Mouse (Mus musculus): ENCODE measurements around the gene Dusp18. TPM values are rescaled to one million over a fixed set of nuclear protein-coding genes. Genes with fewer than 3 reads are reported as not detected.
A peak's percentile ranks its signal among the peaks of the same experiment; 100 is the strongest.

The Dusp18 gene
- polyA plus RNA-seq, 1 experiment from 2014 or later = 6.4 TPM

DNA sequence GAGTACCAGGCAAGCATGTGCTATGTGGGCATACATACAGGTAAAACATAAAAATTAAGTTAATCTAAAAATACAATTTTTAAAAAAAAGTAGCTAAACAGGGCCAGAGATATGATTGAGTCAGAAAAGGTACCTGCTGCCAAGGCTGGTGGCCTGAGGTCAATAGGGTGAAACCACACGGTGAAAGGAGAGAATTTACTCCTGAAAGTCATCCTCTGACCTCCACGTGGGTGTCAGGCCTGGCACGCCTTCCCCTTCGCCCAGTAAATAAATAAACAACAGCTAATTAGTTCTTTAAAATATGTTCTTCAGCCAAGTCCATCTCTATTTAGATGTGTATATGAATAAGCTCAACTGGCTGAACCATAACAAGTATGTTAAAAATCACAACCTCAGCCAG lies 34.7 kb upstream of the Dusp18 start:
- no peak overlapping the region for H3K9ac ChIP-seq
- no peak overlapping the region for H3K27ac ChIP-seq

DNA sequence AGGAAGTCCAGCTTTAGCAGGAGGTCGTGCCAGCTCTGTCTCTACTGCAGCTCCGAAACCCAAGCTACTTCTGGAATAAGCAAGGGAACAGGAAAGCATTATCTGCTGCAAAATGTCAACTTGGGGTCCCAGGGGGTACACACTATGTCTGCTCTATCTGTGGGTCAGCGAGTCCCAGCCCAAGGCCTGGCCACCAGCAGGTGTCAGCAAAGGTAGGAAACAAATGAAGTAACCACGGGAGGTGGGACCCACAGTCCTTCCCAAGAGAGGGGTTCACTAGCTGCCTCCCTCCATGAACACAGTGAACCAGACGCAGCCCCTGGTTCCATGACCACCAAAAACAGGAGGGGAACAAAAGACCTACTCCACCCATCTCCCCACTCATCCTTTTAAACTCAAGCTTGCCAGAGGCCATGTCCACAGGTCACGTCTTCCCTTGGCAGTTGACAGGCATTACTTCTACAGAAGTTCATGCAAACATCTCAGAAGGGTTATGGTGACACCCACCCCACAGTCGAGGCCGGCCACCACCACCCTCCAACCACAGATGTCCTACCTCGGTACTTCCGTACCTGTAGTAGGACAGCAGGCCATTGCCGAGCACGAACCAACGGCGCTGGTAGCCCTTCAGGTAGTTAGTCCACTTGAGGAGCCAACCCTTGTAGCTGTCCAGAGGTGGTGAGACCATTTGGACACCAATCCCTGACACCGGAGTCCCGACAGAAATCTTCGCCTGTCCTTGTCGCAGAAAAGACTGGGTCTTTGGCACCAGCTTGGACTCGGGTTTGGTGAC lies 32.2 kb upstream of the Dusp18 start:
- 0 out of 2 replicates have a peak, but pooled peaks cover 6% of the 10 kb centered on the region for H3K27me3 ChIP-seq (replicated peaks)
- H3K4me2 ChIP-seq (replicated peaks) = peak overlapping the region; percentile 94
- no peak overlapping the region for H3K27ac ChIP-seq
- H3K4me3 ChIP-seq (replicated peaks) = peak overlapping the region; percentile 49
- WGBS = 76% methylated on average over 19 of the region's 19 CpGs
- peaks cover 11% of the 10 kb centered on the region for H3K4me1 ChIP-seq (replicated peaks)
- H3K9me3 ChIP-seq = no peaks in the 10 kb centered on the region
- no peak; the same call in 1 of the 2 replicates for ATAC-seq
- no peak overlapping the region for H3K9ac ChIP-seq
- H3K36me3 ChIP-seq = no peaks in the 10 kb centered on the region

More for the DNA sequence above, 34.7 kb upstream of the Dusp18 start:
- Histone ChIP-seq H3K4me2 (replicated peaks) (no peak overlapping the region), H3K36me3 (no peaks in the 10 kb centered on the region), H3K4me3 (replicated peaks) (no peak overlapping the region), H3K4me1 (replicated peaks) (peaks cover 11% of the 10 kb centered on the region), H3K27me3 (replicated peaks) (0 out of 2 replicates have a peak, but pooled peaks cover 6% of the 10 kb centered on the region), H3K9me3 (no peaks in the 10 kb centered on the region)
- WGBS = 71% methylated on average over 4 of the region's 4 CpGs
- no peak for ATAC-seq

DNA sequence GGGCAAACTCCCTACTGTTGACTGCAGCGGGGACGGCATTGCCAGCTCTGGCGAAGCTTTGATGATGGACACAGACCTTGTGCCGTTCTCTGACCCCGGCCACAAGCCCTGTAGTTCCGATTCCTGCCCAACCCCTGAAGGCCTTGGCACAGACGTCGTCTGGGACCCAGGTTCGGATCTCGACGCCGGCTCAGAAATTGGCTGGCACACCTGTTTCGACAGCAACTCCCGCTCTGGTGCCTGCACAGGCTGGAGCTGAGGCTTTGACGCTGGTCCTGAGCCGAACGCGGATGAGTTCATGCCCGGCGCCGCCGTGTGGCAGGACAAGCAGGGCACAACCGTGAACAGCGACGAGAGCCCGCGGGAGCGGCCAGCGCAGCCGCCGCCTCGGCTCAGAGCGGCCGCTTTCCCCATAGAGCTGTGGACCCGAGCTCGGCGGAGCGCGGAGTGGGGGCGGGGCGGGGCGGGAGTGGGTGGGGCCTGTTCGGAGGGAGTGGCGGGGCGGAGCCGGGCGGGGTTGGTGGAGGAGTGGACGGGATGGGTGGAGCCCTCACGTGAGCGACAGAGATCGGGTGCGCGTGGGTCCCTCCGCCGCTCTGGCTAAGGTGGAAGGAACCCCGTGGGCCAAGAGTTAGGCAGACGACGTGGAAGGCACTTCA lies 31.5 kb upstream of the Dusp18 start, which contains the start of gene Osbp2:
TSS of gene Osbp2 (minus strand) at position 450 of the 659 bp plus-strand sequence.
- H3K27ac ChIP-seq = no peak within 1 kb of the TSS

DNA sequence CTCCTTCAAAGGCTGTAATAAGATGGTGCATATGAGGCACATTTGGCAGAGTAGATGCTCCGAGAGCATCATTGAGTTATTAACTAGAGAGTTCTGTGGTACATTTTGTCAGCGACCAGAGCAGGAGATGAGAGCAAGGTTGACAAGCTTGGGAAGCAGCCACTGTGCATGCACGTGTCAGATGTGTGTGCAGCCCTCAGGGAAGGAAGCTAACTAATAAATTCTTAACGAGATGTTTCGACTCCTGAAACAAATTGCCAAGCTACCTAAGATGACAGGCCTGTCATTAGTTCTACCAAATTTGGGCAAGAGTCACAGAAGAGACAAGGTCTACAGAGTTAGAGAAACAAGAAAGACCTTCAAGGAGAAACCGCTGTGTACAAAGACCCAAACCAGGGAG lies 30.7 kb upstream of the Dusp18 start:
- H3K27me3 ChIP-seq (replicated peaks) = 0 out of 2 replicates have a peak, but pooled peaks cover 6% of the 10 kb centered on the region
- H3K9me3 ChIP-seq = no peaks in the 10 kb centered on the region
- no peak overlapping the region for H3K27ac ChIP-seq
- WGBS = 27% methylated on average over 6 of the region's 6 CpGs
- no peak overlapping the region for H3K9ac ChIP-seq
- ATAC-seq = peak; percentile 15
- peak overlapping the region; percentile 49; the same call in 1 of the 2 replicates for H3K4me3 ChIP-seq (replicated peaks)
- H3K4me1 ChIP-seq (replicated peaks) = peaks cover 11% of the 10 kb centered on the region
- peak overlapping the region; percentile 94 for H3K4me2 ChIP-seq (replicated peaks)
- H3K36me3 ChIP-seq = no peaks in the 10 kb centered on the region

More for the DNA sequence above, 31.5 kb upstream of the Dusp18 start, which contains the start of gene Osbp2:
- H3K4me1 ChIP-seq (replicated peaks) = peaks cover 11% of the 10 kb centered on the region
- peak; percentile 95 for ATAC-seq
- H3K4me2 ChIP-seq (replicated peaks) = peak within 1 kb of the TSS; percentile 94
- 0 out of 2 replicates have a peak, but pooled peaks cover 6% of the 10 kb centered on the region for H3K27me3 ChIP-seq (replicated peaks)
- WGBS = 5% methylated on average over 58 of the region's 58 CpGs
- H3K4me3 ChIP-seq (replicated peaks) = peak within 1 kb of the TSS; percentile 49
- no peaks in the 10 kb centered on the region for H3K9me3 ChIP-seq
- H3K9ac ChIP-seq = peak within 1 kb of the TSS; percentile 52
- no peaks in the 10 kb centered on the region for H3K36me3 ChIP-seq

DNA sequence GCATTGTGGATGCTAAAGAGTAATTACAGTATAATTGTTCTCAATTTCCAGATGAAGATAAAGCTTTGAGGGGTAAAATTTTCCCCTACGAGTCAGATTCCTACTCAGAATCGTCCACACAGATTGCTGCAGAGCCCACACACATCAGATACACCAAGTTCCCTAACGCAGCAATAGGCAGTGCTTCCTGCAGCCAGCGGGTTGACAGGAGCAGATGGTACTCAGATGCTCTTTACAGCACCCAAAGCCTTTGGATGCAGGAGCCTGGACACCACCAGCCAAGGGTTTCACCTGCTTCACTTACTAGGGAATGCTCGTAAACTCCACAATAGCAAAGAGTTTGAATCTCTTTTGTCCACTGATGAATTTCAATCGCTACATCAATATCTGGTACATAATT lies 18.6 kb upstream of the Dusp18 start:
- H3K4me3 ChIP-seq (replicated peaks) = no peak overlapping the region
- no peak overlapping the region for H3K27ac ChIP-seq
- 78% methylated on average over 6 of the region's 6 CpGs for WGBS
- ATAC-seq = no peak
- H3K9me3 ChIP-seq = no peaks in the 10 kb centered on the region
- no peak overlapping the region for H3K9ac ChIP-seq
- H3K36me3 ChIP-seq = no peaks in the 10 kb centered on the region
- no peak overlapping the region for H3K4me2 ChIP-seq (replicated peaks)
- no peaks in the 10 kb centered on the region for H3K4me1 ChIP-seq (replicated peaks)
- H3K27me3 ChIP-seq (replicated peaks) = peaks cover 1% of the 10 kb centered on the region; the same call in 1 of the 2 replicates

DNA sequence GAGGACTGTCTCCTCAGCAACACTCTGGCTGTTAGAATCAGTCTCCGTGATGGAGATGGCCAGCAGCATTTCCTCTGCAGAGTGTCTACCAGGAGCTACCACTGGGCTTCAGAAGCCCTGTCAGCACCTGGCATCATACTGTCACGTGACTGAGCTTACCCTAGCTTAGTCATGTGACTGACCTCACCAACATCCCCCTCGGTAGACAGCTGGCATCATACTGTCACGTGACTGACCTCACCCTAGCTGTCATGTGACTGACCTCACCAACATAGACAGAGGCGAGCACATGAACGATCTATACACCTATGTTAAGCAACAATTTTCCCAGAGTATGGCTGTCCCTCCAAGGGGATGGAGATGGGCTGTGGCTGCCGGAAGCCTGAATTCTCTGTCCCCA lies 16.4 kb upstream of the Dusp18 start:
- Histone ChIP-seq H3K4me2 (replicated peaks) (no peak overlapping the region), H3K36me3 (no peaks in the 10 kb centered on the region), H3K4me1 (replicated peaks) (no peaks in the 10 kb centered on the region), H3K4me3 (replicated peaks) (no peak overlapping the region), H3K9ac (no peak overlapping the region), H3K27me3 (replicated peaks) (peaks cover 4% of the 10 kb centered on the region; the same call in 1 of the 2 replicates), H3K27ac (no peak overlapping the region), H3K9me3 (no peaks in the 10 kb centered on the region)
- ATAC-seq = no peak
- 74% methylated on average over 7 of the region's 7 CpGs for WGBS

DNA sequence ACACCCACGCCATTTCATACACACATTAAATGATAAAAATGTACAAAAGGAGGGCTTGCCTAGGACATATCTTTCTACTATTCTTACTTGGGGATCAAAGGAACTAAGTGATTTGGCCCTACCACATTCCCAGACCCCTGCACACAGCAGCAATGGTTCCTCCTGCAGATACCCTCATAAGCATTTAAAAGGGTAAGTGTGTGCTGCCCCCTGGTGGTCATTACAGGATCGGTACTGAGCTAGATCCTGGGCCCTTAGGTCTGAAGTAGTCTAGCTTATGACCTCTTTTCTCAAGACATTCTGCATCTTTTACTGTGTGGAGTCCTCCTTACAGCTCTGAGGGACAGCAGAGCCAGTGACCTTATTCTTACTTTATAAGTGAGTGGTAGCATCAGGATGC lies 15.2 kb upstream of the Dusp18 start:
- ATAC-seq = peak; percentile 63
- Histone ChIP-seq H3K4me2 (replicated peaks) (no peak overlapping the region), H3K27me3 (replicated peaks) (peaks cover 4% of the 10 kb centered on the region; the same call in 1 of the 2 replicates), H3K4me3 (replicated peaks) (no peak overlapping the region), H3K9ac (no peak overlapping the region), H3K27ac (no peak overlapping the region), H3K9me3 (no peaks in the 10 kb centered on the region), H3K36me3 (no peaks in the 10 kb centered on the region), H3K4me1 (replicated peaks) (0 out of 2 replicates have a peak, but pooled peaks cover 2% of the 10 kb centered on the region)
- 34% methylated on average over 2 of the region's 2 CpGs for WGBS

DNA sequence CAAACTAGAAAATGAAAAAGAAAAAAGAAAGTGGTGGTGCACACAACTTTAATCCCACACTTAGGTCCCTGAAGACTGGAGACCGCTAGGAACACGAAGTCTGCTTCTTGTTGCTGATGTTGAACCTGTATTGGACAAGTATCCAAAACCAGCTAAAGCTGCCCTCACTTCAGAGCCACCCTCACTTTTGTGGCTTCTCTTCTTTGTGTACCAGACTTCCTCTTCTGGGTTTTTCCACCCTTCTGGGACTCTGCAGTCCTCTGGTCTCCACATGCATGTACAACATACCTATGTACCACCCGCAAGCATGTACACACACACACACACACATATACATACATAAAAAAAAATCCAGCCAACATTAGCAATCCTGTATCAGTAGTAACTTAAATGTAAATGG lies 11.3 kb upstream of the Dusp18 start:
- Histone ChIP-seq H3K9ac (no peak overlapping the region), H3K9me3 (no peaks in the 10 kb centered on the region), H3K27ac (no peak overlapping the region), H3K4me3 (replicated peaks) (no peak overlapping the region), H3K4me1 (replicated peaks) (0 out of 2 replicates have a peak, but pooled peaks cover 2% of the 10 kb centered on the region), H3K4me2 (replicated peaks) (no peak overlapping the region), H3K27me3 (replicated peaks) (peaks cover 4% of the 10 kb centered on the region; the same call in 1 of the 2 replicates), H3K36me3 (no peaks in the 10 kb centered on the region)
- WGBS = 93% methylated on average over 3 of the region's 3 CpGs
- ATAC-seq = no peak

DNA sequence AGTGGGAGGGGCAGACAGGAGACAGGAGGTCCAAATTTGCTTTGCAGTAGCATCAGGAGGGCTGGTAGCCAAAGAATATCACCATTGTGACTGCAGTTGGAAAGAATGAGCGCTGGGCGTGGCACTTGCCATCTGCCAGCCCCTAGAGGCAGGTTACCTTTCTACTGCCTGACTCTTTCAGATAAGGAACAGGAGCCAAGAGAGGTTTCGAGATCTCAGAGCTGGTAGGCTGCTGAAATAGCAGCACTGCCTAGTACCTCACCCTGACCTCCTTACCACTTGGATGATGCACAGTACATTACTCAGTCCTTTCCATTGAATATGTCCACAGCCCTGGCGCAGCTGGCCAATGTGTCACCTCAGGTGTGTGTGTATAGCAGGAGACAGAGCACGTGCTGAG lies 7.7 kb upstream of the Dusp18 start:
- WGBS = 57% methylated on average over 5 of the region's 5 CpGs
- Histone ChIP-seq H3K27ac (no peak overlapping the region), H3K4me2 (replicated peaks) (no peak overlapping the region), H3K4me3 (replicated peaks) (no peak overlapping the region), H3K4me1 (replicated peaks) (0 out of 2 replicates have a peak, but pooled peaks cover 2% of the 10 kb centered on the region), H3K9me3 (no peaks in the 10 kb centered on the region), H3K9ac (no peak overlapping the region), H3K27me3 (replicated peaks) (no peaks in the 10 kb centered on the region), H3K36me3 (no peaks in the 10 kb centered on the region)
- ATAC-seq = no peak

DNA sequence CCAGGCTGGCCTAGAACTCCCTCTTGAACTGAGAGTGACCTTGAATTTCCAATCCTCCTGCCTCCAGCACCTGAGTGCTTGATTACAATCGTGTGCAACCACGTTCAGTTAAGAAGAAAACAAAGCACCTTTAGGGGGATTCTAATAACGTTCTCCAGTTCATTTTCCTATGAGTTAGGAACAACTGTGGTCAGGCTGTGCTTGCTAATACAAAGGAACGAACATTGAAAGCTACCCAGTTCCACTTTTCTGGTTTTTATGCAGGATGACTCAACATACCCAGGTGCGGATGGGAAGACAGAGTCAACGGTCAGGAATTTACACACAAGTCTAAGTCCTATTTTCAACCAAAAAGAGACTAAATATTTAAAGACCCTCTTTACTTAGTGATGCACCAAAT lies 1.1 kb upstream of the Dusp18 start:
- no peak overlapping the region for H3K4me2 ChIP-seq (replicated peaks)
- WGBS = 82% methylated on average over 6 of the region's 6 CpGs

DNA sequence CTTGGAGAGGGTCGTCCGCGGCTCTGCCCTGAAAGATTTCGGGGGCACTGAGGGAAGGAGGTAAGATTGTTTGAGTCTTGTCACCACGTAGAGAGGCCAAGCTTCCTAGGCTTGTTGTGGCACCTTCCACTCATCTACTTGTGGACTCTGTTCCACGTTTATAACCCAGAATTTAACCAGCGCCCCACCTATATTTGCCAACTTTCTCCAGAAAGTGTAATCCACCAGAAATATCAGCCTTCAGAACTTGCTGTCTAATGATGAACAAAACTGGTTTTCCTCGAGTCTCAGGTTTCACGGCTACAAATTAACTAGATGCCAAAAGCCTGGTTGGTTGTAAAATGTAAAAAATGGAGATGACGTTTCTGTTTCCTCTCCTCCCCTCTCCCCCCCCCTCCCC lies 418 bp downstream of the Dusp18 start:
- H3K27ac ChIP-seq = peak overlapping the region; percentile 93
- 0 out of 2 replicates have a peak, but pooled peaks cover 5% of the 10 kb centered on the region for H3K4me1 ChIP-seq (replicated peaks)
- H3K9me3 ChIP-seq = no peaks in the 10 kb centered on the region
- no peaks in the 10 kb centered on the region for H3K27me3 ChIP-seq (replicated peaks)
- peak; percentile 86 for ATAC-seq
- H3K9ac ChIP-seq = peak overlapping the region; percentile 44
- H3K36me3 ChIP-seq = no peaks in the 10 kb centered on the region
- peak overlapping the region; percentile 95 for H3K4me2 ChIP-seq (replicated peaks)
- peak overlapping the region; percentile 48 for H3K4me3 ChIP-seq (replicated peaks)
- WGBS = 3% methylated on average over 10 of the region's 10 CpGs

More for the DNA sequence above, 1.1 kb upstream of the Dusp18 start:
- Histone ChIP-seq H3K4me1 (replicated peaks) (0 out of 2 replicates have a peak, but pooled peaks cover 2% of the 10 kb centered on the region), H3K9me3 (no peaks in the 10 kb centered on the region), H3K27me3 (replicated peaks) (no peaks in the 10 kb centered on the region), H3K36me3 (no peaks in the 10 kb centered on the region), H3K27ac (no peak overlapping the region), H3K4me3 (replicated peaks) (no peak overlapping the region), H3K9ac (no peak overlapping the region)
- no peak for ATAC-seq

DNA sequence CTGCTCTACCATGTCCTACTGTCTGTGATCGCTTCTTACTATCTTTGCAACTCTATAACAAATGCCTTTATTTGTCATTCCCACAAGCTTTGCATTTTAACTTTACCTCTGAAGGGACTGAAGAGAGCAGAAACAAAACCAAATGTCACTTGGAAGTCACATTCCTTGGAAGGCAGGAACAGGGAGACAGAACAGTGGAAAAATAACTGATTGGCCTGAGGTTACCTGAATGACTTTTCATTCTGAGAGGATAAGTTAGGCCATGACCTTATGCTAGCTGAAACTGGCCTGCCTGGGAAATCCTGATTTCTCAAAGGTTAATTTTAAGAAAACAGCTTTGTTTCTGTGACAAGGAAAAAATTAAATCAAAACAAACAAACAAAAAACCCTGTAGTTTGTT lies 893 bp downstream of the Dusp18 start:
- Histone ChIP-seq H3K4me1 (replicated peaks) (0 out of 2 replicates have a peak, but pooled peaks cover 6% of the 10 kb centered on the region), H3K4me3 (replicated peaks) (no peak overlapping the region), H3K4me2 (replicated peaks) (no peak overlapping the region), H3K9ac (no peak overlapping the region), H3K27me3 (replicated peaks) (no peaks in the 10 kb centered on the region), H3K27ac (no peak overlapping the region), H3K9me3 (no peaks in the 10 kb centered on the region), H3K36me3 (no peaks in the 10 kb centered on the region)
- WGBS = 81% methylated on average over 1 of the region's 1 CpGs
- ATAC-seq = no peak
